Mouse (Mus musculus): ENCODE measurements at regions not wholly inside any gene's neighbourhood (a gene's known extent, or its start where the extent isn't known, plus 50 kb on each side); places are given as distances from the start of the nearest gene placed in this dataset.

DNA sequence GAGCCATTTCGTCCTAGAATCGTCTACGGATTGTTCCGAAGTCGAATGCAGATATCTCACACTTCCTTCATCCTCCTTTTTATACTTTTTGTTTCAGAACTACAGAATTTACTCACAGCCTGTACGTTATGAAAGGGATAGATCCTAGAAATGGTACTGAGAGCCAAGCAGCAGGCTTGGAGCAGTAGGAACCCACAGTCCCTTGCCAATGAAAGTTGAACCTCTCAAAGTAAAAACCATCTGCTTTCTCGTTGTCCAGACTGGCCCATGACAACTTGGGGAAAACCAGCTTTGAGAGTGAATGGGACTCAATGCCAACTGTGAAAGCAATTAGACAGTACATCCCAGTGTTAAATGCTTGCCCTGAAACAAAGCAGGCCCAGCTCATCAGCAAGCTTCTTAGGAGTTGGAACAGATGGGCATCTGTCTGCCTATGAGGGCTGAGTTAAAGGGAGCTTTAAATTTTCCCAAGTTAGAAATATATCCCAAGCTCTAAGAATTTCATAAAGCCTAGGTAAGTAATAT lies 279.9 kb upstream of the Sfrp2 start:
- TF ChIP-seq CTCF (IDR thresholded peaks at IDR 0.05; ENCODE audit: extremely low read depth, insufficient read depth, low read length) = no peak
- TF ChIP-seq POLR2A (IDR thresholded peaks at IDR 0.05; ENCODE audit: extremely low read depth, insufficient read depth, low read length) = no peak
